Mouse (Mus musculus) hindbrain, embryonic 10.5 days (tissue): ENCODE measurements around the gene Cry2. TPM values are rescaled to one million over a fixed set of nuclear protein-coding genes. Genes with fewer than 3 reads are reported as not detected.
A peak's percentile ranks its signal among the peaks of the same experiment; 100 is the strongest.
"Not testable (repeated sequence)": the region's sequence is repeated elsewhere in the genome, so short reads cannot be mapped to it uniquely, and the experiment has no call there.

Experiments used
- DNase-seq: peaks from one replicate; pipeline ENCODE4 v3.0.0-alpha.2; 2017; ENCODE audit warnings: low spot score
- H3K27ac ChIP-seq: fragments of 300-500 bp; sonication (generic); 2 replicates; pipeline ENCODE4 v1.5.1; 2016; ENCODE audit warnings: mild to moderate bottlenecking, moderate library complexity
- H3K27me3 ChIP-seq: fragments of 300-500 bp; sonication (generic); 2 replicates; pipeline ENCODE4 v1.6.1; 2016; ENCODE audit warnings: mild to moderate bottlenecking; ENCODE audit not compliant: poor library complexity, insufficient read depth, severe bottlenecking
- H3K36me3 ChIP-seq: fragments of 300-500 bp; sonication (generic); 2 replicates; pipeline ENCODE4 v1.6.1; 2016; ENCODE audit warnings: mild to moderate bottlenecking, moderate library complexity
- H3K4me1 ChIP-seq: fragments of 300-500 bp; sonication (generic); replicated peaks from 2 replicates; pipeline ENCODE4 v1.6.1; 2016; ENCODE audit warnings: mild to moderate bottlenecking
- H3K4me3 ChIP-seq: fragments of 300-500 bp; sonication (generic); 2 replicates; pipeline ENCODE4 v1.5.1; 2016; ENCODE audit warnings: mild to moderate bottlenecking, moderate library complexity
- H3K9me3 ChIP-seq: fragments of 300-500 bp; sonication (generic); 2 replicates; pipeline ENCODE4 v1.6.1; 2016; ENCODE audit warnings: mild to moderate bottlenecking, moderate library complexity
- WGBS: fragments of 180-500 bp; shearing (Covaris S2); methylation state at CpG from one replicate; pipeline ENCODE4 v1.1.7; 2016; 5-methylcytosine and 5-hydroxymethylcytosine counted together
- polyA plus RNA-seq: library from polyadenylated mRNA; unstranded; fragments of >200 nt; fragmentation: Nextera tagmentation; extraction: Ambion mirVana; gene quantifications from 2 replicates; pipeline ENCODE4 v1.2.1, GENCODE M21; 2016

Cry2 gene
- polyA plus RNA-seq, 1 experiment from 2014 or later = 31.7 TPM

GRCm38 (mm10) chr2:92402591-92403326 is 31.1 kb downstream of the Cry2 start:
- Histone ChIP-seq H3K27ac (0 out of 2 replicates have a peak overlapping the region, but pooled peaks have one; percentile 8), H3K4me1 (peaks cover 70% of the 10 kb centered on the region)
- WGBS = 77% methylated on average over 4 of the region's 4 CpGs

DNA sequence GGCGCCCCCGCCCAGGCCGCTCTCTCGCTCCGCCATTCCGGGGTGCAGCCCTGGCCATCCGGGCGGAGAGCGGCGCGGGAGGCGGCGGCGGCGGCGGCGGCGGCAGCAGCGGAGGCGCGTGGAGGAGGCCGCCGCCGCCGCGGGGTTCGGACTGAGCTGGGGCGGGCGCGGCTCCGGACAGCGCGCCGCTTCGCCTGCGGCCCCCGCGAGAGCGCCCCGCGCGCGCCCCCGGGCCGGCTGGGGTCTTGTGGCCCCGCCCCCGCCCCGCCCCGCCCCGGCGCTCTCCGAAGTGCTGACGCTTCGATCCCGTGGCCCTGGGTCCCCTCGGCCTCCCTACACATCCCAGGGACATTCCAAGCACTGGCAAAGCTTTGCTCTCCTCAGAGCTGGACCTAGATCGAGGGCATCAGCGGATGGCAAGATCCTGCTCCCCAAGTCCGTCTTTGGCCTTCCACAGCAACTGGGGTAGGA is 32.7 kb downstream of the Cry2 start, which contains the start of gene Mapk8ip1:
TSS of gene Mapk8ip1 (minus strand) at position 173 of the 471 bp plus-strand sequence.
- Histone ChIP-seq H3K4me1 (peaks cover 84% of the 10 kb centered on the region), H3K9me3 (no peaks in the 10 kb centered on the region), H3K27me3 (peaks cover 6% of the 10 kb centered on the region; the same call in 1 of the 2 replicates), H3K4me3 (peak within 1 kb of the TSS; percentile 84), H3K27ac (peak within 1 kb of the TSS; percentile 90), H3K36me3 (peaks cover 26% of the 10 kb centered on the region)
- peak; percentile 50 for DNase-seq
- 2% methylated on average over 55 of the region's 59 CpGs for WGBS

More at GRCm38 (mm10) chr2:92402591-92403326, 31.1 kb downstream of the Cry2 start:
- no peaks in the 10 kb centered on the region for H3K9me3 ChIP-seq
- H3K36me3 ChIP-seq = peaks cover 41% of the 10 kb centered on the region
- H3K4me3 ChIP-seq = no peak overlapping the region
- peaks cover 6% of the 10 kb centered on the region; the same call in 1 of the 2 replicates for H3K27me3 ChIP-seq
- no peak for DNase-seq

DNA sequence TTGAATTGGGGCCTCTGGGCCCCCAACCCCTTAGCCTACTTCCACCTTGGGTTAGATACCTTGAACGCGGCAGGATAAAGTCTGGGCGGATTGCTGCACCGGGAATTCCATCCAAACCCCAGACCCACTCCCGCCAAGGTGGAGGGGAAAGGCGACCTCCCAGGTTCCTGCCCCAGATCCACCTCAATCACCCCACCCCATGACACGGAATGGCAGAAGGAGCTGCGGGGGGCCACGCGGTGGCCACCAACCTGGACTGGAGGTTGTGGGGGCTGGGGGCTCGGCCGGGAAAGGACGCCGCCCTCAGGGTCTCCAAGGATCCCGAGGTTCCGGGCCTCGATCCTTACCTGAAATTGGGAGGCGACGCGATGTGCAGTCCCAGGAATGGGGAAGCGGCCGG is 33.2 kb downstream of the Cry2 start:
- Histone ChIP-seq H3K27me3 (peaks cover 6% of the 10 kb centered on the region; the same call in 1 of the 2 replicates), H3K4me3 (peak overlapping the region; percentile 84), H3K27ac (peak overlapping the region; percentile 90), H3K9me3 (no peaks in the 10 kb centered on the region), H3K36me3 (peaks cover 22% of the 10 kb centered on the region), H3K4me1 (peaks cover 84% of the 10 kb centered on the region)
- peak; percentile 22 for DNase-seq
- WGBS = 2% methylated on average over 22 of the region's 22 CpGs

- not testable (repeated sequence) for H3K27me3 ChIP-seq, DNase-seq, H3K9me3 ChIP-seq
- 49% methylated on average over 4 of the region's 4 CpGs for WGBS
- Histone ChIP-seq H3K27ac (peak overlapping the region; percentile 26; the same call in 1 of the 2 replicates), H3K4me1 (peaks cover 80% of the 10 kb centered on the region), H3K36me3 (peaks cover 13% of the 10 kb centered on the region), H3K4me3 (peak overlapping the region; percentile 84)
These were observed 34.0 kb downstream of the Cry2 start for GRCm38 (mm10) chr2:92399877-92400276.

GRCm38 (mm10) chr2:92397436-92397835 is 36.4 kb downstream of the Cry2 start:
- Histone ChIP-seq H3K27me3 (peaks cover 14% of the 10 kb centered on the region; the same call in 1 of the 2 replicates), H3K4me3 (0 out of 2 replicates have a peak overlapping the region, but pooled peaks have one; percentile 6), H3K36me3 (no peaks in the 10 kb centered on the region), H3K9me3 (no peaks in the 10 kb centered on the region), H3K4me1 (peaks cover 86% of the 10 kb centered on the region), H3K27ac (peak overlapping the region; percentile 77)
- 75% methylated on average over 1 of the region's 1 CpGs for WGBS
- DNase-seq = no peak

DNA sequence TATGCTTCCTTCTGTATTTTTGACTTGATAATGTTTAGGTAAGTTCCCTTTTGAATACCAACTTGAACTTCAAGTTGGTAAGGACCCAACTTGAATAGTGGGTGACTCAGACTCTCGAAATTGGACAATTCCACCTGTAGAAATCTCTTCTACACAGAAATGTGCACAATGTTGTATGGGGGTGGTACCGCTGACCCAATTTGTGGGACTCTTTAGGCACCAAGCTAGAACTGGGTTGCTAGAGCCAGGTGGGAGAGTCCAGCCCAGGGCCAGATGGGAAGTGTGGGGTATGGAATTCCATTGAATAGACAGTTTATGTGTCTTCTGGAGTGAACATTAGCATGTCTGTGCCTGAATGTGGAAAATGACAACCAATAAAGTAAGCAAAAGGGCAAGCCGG is 38.3 kb downstream of the Cry2 start:
- H3K27ac ChIP-seq = no peak overlapping the region
- no peak overlapping the region for H3K4me3 ChIP-seq
- WGBS = 90% methylated on average over 3 of the region's 3 CpGs
- H3K9me3 ChIP-seq = no peaks in the 10 kb centered on the region
- peaks cover 11% of the 10 kb centered on the region; the same call in 1 of the 2 replicates for H3K27me3 ChIP-seq
- DNase-seq = no peak
- peaks cover 87% of the 10 kb centered on the region for H3K4me1 ChIP-seq
- H3K36me3 ChIP-seq = 0 out of 2 replicates have a peak, but pooled peaks cover under 1% of the 10 kb centered on the region

DNA sequence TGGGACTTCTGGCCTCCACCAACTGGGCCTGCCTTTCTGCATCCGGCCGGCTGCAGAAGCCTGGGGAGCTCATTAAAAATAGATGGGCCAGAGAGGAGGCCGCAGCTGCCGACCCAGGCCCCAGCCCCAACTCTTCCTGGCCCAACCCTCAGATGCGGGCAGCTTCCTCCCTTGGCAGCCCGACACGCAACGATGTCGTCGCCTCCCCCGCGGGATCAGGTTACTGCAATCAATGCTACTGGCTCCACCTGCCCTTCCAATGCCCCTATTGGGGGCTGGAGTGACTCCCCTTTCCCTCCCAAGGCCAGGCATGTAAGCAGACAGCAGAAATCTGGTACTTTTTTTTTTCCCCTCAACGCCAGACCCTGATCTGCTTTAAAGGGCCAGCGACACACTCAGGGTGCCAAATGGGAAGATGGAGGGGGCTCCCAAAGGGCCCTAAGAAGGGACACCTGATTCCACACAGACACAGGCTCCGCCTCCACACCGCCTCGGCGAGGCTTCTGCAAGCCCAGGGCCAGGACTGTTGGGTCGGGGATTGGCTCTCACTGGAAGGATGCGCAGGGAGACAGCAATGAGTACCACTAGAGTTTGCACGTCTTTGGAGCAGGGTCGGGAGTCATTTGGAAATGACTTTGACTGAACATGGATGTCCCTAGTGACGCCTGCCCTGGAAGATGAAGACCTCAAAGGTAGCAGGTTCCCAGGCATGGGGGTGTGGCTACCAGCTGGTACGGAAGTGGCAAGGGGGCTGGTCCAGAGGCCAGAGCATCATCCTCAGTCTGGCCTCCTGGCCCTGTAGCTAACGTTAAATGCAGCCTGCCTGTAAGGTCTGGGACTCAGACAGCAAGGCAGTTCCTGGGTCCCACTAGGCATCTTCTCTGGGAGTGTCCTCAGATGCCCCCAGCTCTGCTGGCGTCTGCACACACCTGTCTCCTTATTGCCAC is 41.3 kb downstream of the Cry2 start:
- 4% methylated on average over 26 of the region's 26 CpGs for WGBS

DNA sequence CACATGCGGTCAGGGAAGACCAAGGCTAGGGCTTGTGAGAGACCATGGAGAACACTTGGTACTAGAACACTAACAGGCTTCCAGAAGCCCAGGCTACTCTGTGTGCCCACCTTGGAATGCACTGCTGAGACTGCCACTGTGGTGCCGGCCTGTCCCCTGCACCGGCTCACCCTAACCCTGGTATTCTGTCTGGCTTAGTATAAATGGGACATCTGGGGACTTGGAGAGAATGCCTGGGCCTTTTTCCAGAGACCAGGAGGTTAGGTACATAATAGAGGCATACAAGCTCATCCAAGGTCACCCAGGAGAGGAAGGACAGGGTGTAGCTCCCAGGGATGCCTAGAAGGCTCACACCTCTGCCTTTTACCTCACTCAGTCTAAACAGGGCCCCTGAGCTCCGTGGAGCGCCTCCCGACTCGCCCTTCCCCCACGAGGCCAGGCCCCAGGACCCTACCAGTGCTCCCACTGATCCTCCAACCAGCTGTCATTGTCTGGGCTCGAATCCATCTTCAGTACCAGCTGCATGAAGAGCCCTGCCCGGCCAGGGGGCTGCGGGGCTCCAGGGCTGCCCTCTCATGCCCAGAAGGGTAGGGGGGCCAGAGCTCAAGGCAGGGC is 42.0 kb downstream of the Cry2 start:
- Histone ChIP-seq H3K4me3 (peak overlapping the region; percentile 88), H3K27me3 (peaks cover 9% of the 10 kb centered on the region; the same call in 1 of the 2 replicates), H3K4me1 (peaks cover 87% of the 10 kb centered on the region), H3K9me3 (no peaks in the 10 kb centered on the region), H3K36me3 (peaks cover 15% of the 10 kb centered on the region), H3K27ac (peak overlapping the region; percentile 92)
- 27% methylated on average over 11 of the region's 11 CpGs for WGBS
- DNase-seq = no peak

More for the DNA sequence above, 41.3 kb downstream of the Cry2 start:
- peaks cover 9% of the 10 kb centered on the region; the same call in 1 of the 2 replicates for H3K27me3 ChIP-seq
- DNase-seq = peak; percentile 80
- peaks cover 87% of the 10 kb centered on the region for H3K4me1 ChIP-seq
- H3K36me3 ChIP-seq = peaks cover 7% of the 10 kb centered on the region
- no peaks in the 10 kb centered on the region for H3K9me3 ChIP-seq
- peak overlapping the region; percentile 88 for H3K4me3 ChIP-seq
- peak overlapping the region; percentile 92 for H3K27ac ChIP-seq

GRCm38 (mm10) chr2:92391116-92391515 is 42.7 kb downstream of the Cry2 start:
- H3K9me3 ChIP-seq = no peaks in the 10 kb centered on the region
- peak overlapping the region; percentile 92 for H3K27ac ChIP-seq
- peaks cover 86% of the 10 kb centered on the region for H3K4me1 ChIP-seq
- peaks cover 9% of the 10 kb centered on the region; the same call in 1 of the 2 replicates for H3K27me3 ChIP-seq
- H3K36me3 ChIP-seq = peaks cover 22% of the 10 kb centered on the region
- 87% methylated on average over 8 of the region's 8 CpGs for WGBS
- no peak for DNase-seq
- peak overlapping the region; percentile 88; the same call in 1 of the 2 replicates for H3K4me3 ChIP-seq

DNA sequence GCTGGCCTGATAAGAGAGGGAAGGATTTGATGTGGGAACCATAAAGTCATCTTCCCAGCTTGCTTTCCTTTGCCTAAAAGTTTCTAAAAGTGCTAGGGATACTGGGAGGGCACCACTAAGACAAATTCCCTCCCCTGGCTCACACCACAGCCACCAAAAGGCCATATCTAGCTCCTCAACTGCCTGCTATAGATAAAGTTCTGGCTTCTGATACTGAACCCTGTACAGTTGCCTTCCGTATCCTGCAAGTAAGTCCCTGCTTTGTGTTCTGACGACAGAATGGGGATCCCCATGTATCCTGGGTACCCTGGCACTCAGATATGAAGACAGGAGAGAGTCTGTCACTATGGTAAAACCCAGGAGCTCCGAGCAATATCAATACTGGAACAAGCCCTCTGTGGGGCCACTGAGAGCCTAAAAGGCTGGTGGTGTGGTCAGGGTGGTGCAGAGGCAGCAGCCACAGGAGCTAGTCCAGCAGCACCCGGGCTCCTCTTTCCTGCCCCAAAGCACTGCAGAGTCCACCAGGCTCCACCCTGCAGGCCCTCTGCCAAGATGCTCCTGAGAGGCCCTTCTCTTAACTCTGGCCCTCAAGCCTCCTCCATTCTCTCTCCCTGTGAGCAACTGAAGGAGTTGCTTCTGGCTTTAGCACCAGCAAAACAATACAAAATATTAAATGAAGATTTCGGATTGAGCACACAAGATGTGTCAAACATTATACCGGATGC is 43.5 kb downstream of the Cry2 start:
- DNase-seq = no peak
- H3K27ac ChIP-seq = peak overlapping the region; percentile 92
- WGBS = 80% methylated on average over 6 of the region's 6 CpGs
- H3K36me3 ChIP-seq = peaks cover 29% of the 10 kb centered on the region
- peaks cover 84% of the 10 kb centered on the region for H3K4me1 ChIP-seq
- no peaks in the 10 kb centered on the region for H3K9me3 ChIP-seq
- peak overlapping the region; percentile 88; the same call in 1 of the 2 replicates for H3K4me3 ChIP-seq
- H3K27me3 ChIP-seq = peaks cover 9% of the 10 kb centered on the region; the same call in 1 of the 2 replicates

DNA sequence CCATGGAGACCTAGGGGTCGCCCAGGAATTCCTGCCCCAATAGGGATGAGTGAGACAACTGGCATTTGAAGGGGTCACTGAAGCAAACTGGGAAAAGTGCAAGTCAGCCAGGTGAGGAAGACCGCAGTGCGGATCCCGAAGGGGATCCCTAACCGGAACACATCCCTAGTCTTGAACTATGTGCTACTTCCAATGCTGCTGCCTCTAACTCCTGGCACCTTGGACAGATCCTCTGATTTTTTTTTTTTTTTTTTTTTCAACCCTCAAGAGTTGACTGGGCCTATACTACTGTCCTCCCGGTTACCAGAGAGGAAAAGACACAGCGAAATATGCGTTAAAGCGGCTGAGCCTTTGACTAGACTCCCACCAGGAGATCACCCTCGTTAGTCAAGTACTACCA is 44.2 kb downstream of the Cry2 start:
- Histone ChIP-seq H3K27me3 (peaks cover 9% of the 10 kb centered on the region; the same call in 1 of the 2 replicates), H3K27ac (peak overlapping the region; percentile 90), H3K4me1 (peaks cover 84% of the 10 kb centered on the region), H3K4me3 (peak overlapping the region; percentile 88), H3K9me3 (no peaks in the 10 kb centered on the region), H3K36me3 (peaks cover 37% of the 10 kb centered on the region)
- 3% methylated on average over 10 of the region's 10 CpGs for WGBS
- no peak for DNase-seq
